Mouse (Mus musculus) frontal cortex, adult 2 months (tissue): ENCODE results near the gene Tac2. TPM values are rescaled to one million over a fixed set of nuclear protein-coding genes. Genes with fewer than 3 reads are reported as not detected.
"Not testable (repeated sequence)": the region's sequence is repeated elsewhere in the genome, so short reads cannot be mapped to it uniquely, and the experiment has no call there.

Experiments
- DNase-seq, 2 experiments: peaks; one replicate each; pipeline ENCODE4 v3.0.0; 2022; ENCODE audit warnings: low spot score in 1 of 2; ENCODE audit errors: extremely low spot score in 1 of 2
- polyA plus RNA-seq: library from polyadenylated mRNA; depleted of rRNA; stranded (reverse); fragments of >200 nt; gene quantifications from 2 replicates; pipeline ENCODE4 v1.2.3, GENCODE M21; 2012; rRNA removed

The Tac2 gene
- polyA plus RNA-seq, 1 experiment = 34.9 TPM

DNA sequence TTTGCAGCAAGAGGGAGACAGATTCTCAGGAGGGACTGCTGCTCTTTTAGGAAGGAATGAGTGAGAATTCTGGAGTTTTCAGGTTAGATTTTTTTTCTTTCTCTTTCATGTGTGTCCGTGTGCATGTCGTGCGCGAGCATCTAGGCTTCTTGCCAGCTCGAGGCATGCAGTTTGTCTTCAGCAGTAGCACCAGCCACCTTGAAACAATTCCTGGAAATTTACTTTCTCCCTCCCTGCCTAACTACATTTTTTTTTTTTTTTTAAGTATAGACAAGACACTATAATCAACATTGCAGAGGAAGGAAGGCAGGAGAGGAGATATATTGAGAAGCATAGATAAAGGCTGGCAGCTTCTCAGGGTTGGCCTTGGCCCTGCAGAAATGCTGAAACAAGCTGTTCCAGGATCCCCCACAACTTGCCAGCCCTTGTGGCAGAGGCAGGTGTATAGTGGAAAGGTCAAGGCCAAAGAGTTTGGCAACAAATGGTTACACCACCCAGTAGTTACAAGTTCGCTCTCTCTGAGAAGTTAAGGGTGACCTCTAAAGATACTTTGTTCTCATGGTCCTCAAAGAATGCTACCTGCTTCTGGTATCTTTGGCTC lies 30.4 kb downstream of the Tac2 start:
- DNase-seq = no peak

- DNase-seq = no peak
Measured at GRCm38 (mm10) chr10:127755246-127755645, 31.0 kb downstream of the Tac2 start.

DNA sequence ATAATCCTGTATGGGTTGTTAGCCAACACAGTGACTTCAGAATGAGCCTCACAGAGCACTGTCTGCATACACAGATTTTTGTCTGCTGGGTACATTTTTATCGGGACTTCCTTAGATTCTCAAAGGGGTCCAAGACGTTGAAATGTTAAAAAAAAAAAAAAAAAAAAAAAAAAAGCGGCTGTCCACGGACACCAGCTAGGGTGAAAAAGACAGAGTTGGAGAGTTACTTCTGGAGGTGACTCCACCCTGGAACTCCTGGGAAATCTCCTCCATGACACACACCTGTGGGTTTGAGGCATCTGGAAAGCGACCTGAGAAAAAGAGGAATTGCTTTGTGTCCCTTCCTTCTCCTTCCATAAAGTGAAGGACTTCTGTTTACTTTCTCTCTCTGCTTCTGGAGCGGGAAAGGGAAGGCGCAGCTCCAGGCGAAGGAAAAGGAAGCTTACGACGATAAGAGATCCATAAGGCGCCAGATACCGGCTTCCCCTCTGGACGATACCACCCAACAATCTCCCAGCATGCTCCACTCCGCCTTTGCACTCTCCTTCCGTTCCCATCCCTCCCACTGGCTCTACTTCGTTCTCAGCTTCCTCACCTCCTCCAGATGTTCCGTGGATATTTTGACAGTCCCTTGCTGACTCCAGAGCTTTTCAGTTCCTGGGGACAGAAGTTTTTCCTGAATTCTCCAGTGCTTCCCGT lies 31.6 kb downstream of the Tac2 start:
- DNase-seq = no peak

DNA sequence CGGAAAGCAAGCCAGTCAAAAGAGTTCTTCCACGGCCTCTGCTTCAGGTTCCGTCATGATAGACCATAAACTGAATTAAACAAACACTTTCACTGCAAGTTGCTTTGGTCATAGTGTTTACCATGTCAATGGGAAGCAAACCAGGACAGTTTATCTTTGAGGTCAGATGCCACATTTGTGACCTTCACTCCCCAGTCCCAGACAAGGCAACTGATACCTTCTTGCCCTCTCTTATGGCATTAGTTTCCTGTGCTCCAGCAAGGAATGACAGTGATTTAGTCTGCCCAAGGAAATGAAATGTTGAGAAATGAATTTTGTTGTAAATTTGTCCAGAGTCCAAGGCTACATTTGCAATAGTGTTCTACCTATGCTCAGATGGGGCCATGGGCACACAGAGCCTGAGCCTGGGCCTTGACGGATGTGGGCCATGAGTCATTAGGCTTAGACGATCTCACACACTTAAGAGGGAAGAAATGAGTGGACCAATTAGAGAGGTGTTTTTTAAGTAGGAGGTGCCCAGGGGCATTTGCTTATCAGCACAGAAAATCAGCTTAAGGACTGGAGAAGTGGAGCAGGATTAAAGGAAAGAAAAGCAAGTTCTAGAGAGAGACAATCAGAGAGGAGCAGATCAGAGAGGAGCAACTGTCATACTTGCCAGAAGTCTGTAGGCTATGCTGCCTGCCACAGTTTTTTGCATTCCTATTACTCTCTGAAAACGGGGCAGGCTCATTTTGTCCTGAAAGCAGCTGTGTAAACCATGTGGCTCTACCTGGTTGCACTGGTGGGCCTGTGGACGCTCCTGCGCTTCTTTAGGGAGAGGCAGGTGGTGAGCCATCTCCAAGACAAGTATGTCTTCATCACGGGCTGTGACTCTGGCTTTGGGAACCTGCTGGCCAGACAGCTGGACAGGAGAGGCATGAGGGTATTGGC lies 35.2 kb downstream of the Tac2 start, which contains the start of the genes Rdh1 and Rdh16f1:
Rdh1 (plus strand) TSS at position 541 of the 930 bp plus-strand sequence.
Rdh16f1 (plus strand) TSS at position 607 of the 930 bp plus-strand sequence.
- DNase-seq = no peak

DNA sequence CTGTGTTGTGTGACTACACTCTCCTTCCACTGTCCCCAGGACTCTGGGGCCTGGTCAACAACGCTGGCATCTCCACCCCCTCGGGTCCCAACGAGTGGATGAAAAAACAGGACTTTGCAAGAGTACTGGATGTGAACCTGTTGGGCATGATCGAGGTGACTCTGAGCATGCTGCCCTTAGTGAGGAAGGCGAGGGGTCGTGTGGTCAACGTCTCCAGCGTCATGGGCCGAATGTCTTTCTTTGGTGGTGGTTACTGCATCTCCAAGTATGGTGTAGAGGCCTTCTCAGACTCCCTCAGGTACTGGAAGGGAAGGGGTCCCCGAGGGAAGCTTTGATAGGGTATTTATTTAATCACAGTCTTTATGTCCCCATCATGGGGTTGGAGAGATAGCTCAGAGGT lies 38.6 kb downstream of the Tac2 start:
- not testable (repeated sequence) for DNase-seq

GRCm38 (mm10) chr10:127763914-127764680 lies 39.8 kb downstream of the Tac2 start:
- DNase-seq = no peak

- no peak for DNase-seq
Measured at GRCm38 (mm10) chr10:127766564-127766963, 42.3 kb downstream of the Tac2 start.

DNA sequence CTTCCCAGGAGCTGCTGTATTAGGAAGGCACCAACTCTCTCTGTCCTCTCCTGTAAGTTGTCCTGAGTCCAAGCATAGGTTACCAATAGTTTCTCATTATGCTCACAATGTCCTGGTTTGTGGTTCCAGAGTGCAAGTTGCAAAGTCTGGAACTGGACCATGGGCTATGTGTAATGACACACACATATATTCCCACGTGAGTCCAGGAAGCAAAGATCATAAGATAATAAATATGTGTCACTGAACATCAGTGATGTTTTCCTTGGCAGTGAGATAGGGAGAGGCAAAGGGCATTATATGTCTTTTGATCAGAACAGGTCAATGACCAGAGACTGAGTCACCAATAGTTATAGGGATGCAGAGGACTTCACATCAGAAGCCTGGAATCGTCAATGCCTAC lies 51.7 kb downstream of the Tac2 start, which contains the start of gene Rdh9:
Rdh9 (plus strand) TSS at position 376 of the 400 bp plus-strand sequence.
- no peak for DNase-seq

Other genes starting within 250 kb of the Tac2 start
- 8.8 and 9.8 TPM in 2 replicates for gene Stac3, start 222.8 kb upstream of the Tac2 start, polyA plus RNA-seq
- gene Ndufa4l2, start 209.5 kb upstream of the Tac2 start, polyA plus RNA-seq = 10.3 and 10.8 TPM in 2 replicates
- 45.3 and 46.6 TPM in 2 replicates for gene Shmt2, start 202.0 kb upstream of the Tac2 start, polyA plus RNA-seq
- gene Nxph4, start 189.9 kb upstream of the Tac2 start, polyA plus RNA-seq = 9.3 and 12.1 TPM in 2 replicates
- 279 and 283 TPM in 2 replicates for gene Lrp1, start 103.3 kb upstream of the Tac2 start, polyA plus RNA-seq
- 11.0 and 11.9 TPM in 2 replicates for gene Stat6, start 81.5 kb upstream of the Tac2 start, polyA plus RNA-seq
- gene Nemp1, start 57.6 kb upstream of the Tac2 start, polyA plus RNA-seq = 4.5 and 4.8 TPM in 2 replicates
- 38.2 and 46.1 TPM in 2 replicates for gene Nab2, start 55.9 kb upstream of the Tac2 start, polyA plus RNA-seq
- 1.4 and 1.5 TPM in 2 replicates for gene Myo1a, start 19.3 kb upstream of the Tac2 start, polyA plus RNA-seq
- 6.0 and 6.1 TPM in 2 replicates for gene Zbtb39, start 15.1 kb downstream of the Tac2 start, polyA plus RNA-seq
- gene Gpr182, start 27.3 kb downstream of the Tac2 start, polyA plus RNA-seq = 1.1 and 1.9 TPM in 2 replicates
- gene Rdh1, start 35.2 kb downstream of the Tac2 start, polyA plus RNA-seq = 0.11 and 0.18 TPM in 2 replicates
- 0.17 and 0.40 TPM in 2 replicates for gene Rdh16f1, start 35.3 kb downstream of the Tac2 start, polyA plus RNA-seq
- 0.90 TPM in 2 replicates for gene Rdh9, start 51.9 kb downstream of the Tac2 start, polyA plus RNA-seq
- gene Rdh16, start 76.7 kb downstream of the Tac2 start, polyA plus RNA-seq = 0.26 and 0.32 TPM in 2 replicates
- gene Rdh19, start 125.5 kb downstream of the Tac2 start, polyA plus RNA-seq = not detected in 2 replicates
- gene Rdh16f2, start 142.0 kb downstream of the Tac2 start, polyA plus RNA-seq = 0.15 TPM in 1 of 2 replicates, not detected in the other
- gene Rdh7, start 164.3 kb downstream of the Tac2 start, polyA plus RNA-seq = not detected in 2 replicates
- gene Sdr9c7, start 174.0 kb downstream of the Tac2 start, polyA plus RNA-seq = 0.11 and 0.16 TPM in 2 replicates